Mouse (Mus musculus): ENCODE results near the gene Gm10053.
A peak's percentile ranks its signal among the peaks of the same experiment; 100 is the strongest.
"Not testable (repeated sequence)": the region's sequence is repeated elsewhere in the genome, so short reads cannot be mapped to it uniquely, and the experiment has no call there.

Gm10053 gene

DNA sequence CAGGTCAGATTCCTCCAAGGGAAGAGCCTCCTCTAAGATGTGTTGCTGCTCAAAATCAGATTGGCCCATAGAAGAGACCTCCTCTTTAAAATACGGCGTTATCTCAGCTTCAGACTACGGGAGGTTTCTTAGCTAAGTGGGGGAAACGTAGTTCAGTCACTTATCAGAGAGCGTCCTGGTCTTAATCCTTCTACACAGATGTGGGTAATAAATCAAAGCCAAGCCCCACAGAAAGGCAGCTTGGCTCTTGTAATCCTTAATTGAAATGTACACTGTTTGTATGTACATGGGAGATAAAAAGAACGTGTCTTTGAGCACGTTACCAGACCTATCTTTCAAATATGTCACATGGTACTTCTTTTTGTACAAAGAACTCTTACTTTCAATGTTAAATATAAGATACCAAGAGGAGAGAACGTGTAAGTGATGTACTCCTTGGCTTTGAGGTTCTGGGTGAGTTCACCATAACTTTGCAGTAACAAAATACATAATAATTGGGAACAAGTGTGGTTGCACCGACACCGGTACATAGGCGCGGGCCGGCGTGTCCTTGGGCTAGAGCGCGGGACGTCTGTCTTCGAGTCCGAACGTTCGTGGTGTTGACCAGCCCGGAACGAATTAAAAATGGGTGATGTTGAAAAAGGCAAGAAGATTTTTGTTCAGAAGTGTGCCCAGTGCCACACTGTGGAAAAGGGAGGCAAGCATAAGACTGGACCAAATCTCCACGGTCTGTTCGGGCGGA, at the start of gene Gm10053:
Gene Gm10053 (plus strand): TSS at position 558 of the 742 bp plus-strand sequence.
- DNase-seq (ENCODE audit: low read depth, low spot score): not testable (repeated sequence)

DNA sequence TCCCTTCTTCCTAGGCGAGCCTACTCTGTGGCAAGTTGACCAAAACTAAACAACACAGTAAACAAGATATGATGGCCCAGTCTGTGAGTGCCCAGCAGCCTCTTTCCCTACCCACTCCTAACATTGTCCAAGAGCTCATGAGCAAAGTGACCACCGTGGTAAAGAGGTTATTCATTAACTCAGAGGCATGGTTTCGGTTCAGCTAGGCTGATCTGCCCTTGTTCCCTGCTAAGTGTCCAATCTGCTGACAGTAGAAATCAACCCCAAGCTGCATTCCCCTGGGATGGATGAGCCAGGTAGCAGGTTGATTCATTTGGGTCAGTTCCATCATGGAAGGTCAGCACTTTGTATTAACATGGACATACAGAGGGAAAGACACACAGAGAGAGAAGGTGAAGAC, 33.4 kb upstream of the Gm10053 start:
- no peak for DNase-seq (ENCODE audit: low read depth, low spot score)

GRCm38 (mm10) chr19:24845007-24845546, 30.4 kb upstream of the Gm10053 start:
- no peak for DNase-seq (ENCODE audit: low read depth, low spot score)

DNA sequence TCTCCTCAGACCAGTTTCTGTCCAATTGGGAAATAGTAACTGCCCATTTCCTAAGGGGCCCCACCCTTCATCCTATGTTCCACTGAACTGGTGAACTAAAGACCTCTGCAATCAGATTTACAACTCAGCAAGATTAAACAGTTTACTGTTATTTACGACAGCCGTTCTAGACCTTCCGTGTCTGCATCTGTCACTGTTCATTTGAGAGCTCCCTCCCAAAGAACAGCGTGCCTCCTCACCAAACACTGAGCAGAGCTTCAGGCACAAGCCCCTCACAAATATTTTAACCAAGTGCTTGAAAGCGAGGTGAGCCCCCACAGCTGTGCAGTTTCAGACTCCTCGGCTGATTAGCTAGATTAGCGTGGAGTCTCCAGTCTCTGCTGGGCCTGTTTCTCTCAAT, 27.1 kb upstream of the Gm10053 start:
- DNase-seq (ENCODE audit: low read depth, low spot score): no peak

DNA sequence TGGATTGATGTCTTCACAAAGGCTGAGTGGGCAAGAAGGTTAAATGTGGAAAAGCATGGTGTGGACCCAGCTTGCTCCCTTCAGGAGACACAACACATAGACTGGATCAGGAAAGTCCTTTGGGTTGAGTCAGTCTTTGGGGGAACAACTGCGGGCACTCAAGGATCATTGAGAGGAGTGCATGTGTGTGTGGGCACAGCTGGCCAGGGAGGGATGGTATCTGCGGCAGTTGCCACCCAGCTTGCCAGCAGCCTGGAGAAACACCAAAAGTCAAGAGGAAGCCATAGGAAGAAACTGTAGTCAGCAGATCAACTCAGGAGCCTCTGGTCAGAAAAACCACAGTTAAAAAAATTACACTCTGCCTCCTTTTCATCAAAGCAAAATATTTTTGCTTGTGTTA, 26.6 kb upstream of the Gm10053 start:
- no peak for DNase-seq (ENCODE audit: low read depth, low spot score)

DNA sequence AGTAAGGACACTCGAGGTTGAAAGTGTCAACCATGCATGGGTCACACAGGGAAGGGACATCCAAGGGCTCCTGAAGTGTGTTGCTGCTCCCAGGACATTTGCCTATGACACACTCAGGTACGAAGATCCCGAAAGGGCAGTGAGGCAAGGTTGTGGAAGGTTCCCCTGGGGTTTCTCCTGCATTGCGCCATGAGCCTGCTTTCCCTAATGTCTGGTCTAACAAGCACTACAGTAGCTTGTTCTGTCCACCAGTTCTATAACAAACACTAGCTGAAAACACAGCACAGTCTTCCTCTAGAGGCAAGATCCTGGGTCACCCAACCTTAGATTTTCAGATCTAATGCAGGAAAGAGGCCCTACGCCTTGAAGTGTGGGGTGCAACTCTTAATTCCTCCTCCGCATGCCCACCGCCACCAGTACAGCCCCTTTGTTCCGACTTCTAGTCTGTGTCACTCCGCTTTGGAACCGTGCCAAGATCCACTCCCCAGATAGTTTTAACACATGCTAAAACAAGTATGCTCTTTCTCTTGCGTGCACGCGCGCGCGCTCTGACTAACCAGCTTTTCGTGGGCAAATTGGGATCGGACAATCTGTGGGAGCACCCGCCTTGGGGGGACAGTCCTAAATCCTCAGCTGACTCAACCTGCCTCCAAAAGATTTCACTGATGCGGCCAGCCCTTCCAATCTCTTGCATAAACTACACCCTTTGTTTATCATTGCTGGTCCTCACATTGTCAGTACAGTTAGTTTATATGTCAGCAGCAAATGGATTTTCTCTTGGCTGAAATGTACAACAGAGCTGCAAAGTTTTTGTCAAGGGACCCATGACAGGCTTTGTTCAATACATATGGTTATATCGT, 23.8 kb upstream of the Gm10053 start:
- DNase-seq (ENCODE audit: low read depth, low spot score): no peak

GRCm38 (mm10) chr19:24861276-24861611, 14.2 kb upstream of the Gm10053 start:
- no peak for DNase-seq (ENCODE audit: low read depth, low spot score)

GRCm38 (mm10) chr19:24861612-24862451, 13.7 kb upstream of the Gm10053 start, which contains the start of gene Pgm5:
Gene Pgm5 (minus strand): TSS chr19:24861855.
- DNase-seq (ENCODE audit: low read depth, low spot score): no peak

- no peak for DNase-seq (ENCODE audit: low read depth, low spot score)
These were observed 10.1 kb upstream of the Gm10053 start for GRCm38 (mm10) chr19:24865436-24865835.

GRCm38 (mm10) chr19:24871037-24871635, 4.3 kb upstream of the Gm10053 start:
- peak; percentile 45 for DNase-seq (ENCODE audit: low read depth, low spot score)

- no peak for DNase-seq (ENCODE audit: low read depth, low spot score)
These were observed 1.6 kb upstream of the Gm10053 start for GRCm38 (mm10) chr19:24873873-24874272.

GRCm38 (mm10) chr19:24881237-24881636, 5.8 kb downstream of the Gm10053 start:
- DNase-seq (ENCODE audit: low read depth, low spot score): no peak

GRCm38 (mm10) chr19:24885504-24885903, 10.0 kb downstream of the Gm10053 start:
- no peak for DNase-seq (ENCODE audit: low read depth, low spot score)

DNA sequence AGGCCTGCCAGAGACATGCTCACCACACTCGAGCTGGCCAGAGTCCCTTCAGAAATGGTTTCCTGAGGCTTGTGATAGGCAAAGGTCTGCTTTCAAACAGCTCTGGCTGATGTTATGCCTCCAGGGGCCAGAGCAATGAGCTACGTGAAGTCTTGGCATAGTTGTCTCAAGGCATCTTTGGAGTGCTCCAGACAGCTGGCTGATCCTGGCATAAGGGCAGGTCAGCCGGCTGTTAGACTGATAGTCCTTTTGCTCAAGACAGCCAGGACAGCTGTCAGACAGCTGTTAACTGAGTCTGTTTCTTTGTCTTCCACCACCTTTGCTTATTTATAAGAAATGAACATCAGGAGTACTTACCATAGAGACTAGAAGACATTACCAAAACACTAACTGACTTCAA, 11.4 kb downstream of the Gm10053 start:
- DNase-seq (ENCODE audit: low read depth, low spot score): no peak

DNA sequence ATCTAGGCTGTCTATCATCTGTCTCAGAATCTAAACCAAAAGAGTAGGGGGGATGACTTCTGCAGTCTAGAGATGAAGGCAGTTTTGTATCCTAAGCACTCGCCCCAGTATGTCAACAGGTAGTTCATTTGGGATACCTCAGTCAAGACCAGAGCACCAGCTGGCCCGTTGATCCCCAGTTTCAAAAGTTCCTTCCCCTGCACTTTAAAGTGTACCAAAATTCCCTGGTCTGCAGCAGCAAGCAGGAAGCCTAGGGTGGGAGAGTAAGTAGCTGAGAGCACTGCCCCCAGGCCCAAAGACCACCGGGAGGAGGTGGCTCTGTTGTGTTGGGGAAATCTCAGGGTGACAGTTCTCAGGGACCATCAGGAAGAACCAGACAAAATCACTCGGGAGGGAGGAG, 21.1 kb downstream of the Gm10053 start:
- no peak for DNase-seq (ENCODE audit: low read depth, low spot score)

DNA sequence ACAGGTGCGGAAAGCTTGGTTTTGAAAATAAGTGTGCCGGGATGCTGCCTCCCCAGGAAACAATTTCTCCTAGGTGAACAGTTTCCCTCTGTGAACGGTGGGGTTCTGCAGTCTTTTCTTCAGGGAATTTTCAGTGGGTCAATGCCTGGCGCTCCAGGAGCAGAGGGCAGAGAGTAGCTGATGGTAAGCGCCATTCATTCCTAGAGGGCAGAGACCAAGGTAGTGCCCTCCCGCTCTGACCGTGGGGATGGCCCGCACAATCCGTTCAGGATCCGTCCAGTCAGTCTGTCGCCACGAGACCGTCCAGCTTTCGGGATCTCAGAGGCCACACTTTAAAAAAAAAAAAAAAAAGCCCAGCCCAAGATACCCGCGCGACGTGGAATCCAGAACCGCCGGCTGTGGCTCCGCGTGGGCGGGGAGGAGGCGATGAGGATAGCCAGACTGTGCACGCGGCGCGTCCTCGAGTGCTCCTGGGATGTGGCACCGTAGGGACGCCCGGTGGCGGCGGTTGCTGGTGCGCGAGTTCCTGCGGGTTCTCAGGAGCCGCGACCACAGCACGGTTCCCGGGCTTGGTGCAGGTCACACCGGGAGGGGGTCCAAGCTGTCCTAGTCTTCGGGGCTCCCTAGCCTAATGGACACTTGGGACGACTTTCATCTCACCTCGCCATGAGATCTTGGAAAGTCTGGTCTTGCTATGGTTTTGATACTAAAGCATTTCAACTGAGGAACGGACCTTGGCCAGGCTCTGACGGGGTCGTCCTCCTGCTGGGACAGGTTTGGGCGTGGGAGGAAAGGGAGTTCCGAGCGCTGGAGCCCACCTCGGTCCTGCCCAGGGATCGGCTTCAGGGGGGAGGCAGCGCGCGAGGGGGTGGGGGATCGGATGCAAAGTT, 21.8 kb downstream of the Gm10053 start:
- DNase-seq (ENCODE audit: low read depth, low spot score): no peak

DNA sequence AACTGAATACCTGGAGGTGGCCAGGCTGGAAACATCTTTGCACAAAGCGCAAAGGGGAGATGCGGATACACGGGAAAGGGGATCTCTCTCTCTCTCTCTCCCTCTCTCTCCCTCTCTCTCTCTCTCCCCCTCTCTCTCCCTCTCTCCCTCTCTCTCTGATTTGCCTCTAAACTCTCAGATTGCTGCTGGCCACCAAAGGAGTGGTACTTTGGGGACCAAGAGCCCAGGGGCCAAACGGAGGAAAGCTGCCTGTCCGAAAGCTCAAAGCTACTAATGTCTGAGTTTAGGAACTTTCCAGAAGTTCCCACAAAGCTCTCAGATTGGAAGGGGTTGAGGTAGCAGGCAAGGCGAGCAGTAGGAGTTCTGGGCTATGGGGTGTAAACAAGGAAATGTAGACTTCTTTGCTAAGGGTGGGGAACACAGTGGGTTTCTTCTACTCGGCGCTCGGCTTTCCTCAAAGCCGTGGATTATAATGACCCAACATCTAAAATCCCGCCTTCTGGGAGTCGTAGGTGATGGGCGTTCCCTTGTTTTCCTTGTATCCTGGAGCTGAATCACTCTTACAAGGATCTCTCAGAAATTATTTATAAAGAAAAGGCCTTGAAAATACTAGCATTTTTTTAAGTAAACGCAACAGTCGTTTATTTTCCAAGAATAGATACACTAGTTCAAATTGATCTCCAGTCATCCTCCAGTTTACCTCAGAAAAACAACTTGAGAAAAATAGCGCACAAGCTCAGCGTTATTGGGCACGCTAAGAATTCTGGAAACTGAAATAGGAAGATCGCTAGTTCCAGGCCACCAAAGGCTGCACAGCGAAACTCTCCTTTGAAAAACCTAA, 22.6 kb downstream of the Gm10053 start:
- DNase-seq (ENCODE audit: low read depth, low spot score): no peak

DNA sequence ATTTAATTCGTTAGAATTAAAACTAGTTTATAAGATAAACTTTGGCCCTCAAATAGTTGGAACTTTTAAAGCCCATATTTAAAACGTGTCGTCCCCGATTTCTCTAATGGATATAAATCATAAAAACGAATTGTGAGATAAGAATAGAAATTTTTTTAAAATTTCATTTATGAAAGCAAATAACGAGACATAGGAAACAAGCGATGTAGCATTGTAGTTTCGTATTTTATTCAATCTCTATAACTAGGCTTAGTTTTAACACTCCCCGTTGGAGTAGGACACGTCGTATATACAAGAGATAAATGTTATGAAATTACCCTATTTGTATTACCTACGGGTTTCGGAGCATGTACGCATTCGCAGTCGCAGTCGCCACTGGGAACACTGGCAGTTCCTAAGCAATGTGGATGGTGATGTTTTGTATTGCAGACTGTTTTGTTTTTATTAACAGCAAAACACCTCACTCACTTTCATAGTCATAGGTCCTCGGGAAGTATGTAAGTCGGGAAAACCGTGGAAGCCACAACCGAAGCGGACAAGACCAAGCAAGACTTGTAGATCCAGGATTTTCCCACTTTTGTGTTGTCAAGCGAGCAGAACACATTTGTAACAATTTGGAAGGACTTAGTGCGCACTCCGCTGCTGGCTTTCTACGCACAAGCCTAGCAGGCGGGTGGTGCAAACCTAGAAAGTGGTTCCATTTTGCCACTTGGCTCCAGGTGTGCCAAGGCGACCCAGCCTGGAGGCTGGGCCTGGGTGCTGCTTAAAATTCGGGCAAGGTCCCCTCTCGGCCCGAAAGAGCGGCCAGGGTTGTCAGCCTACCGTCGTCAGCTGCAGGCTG, 23.5 kb downstream of the Gm10053 start:
- DNase-seq (ENCODE audit: low read depth, low spot score): no peak

Measured in WW6 (cell line).